Mouse (Mus musculus) cerebellum, adult 2 months (tissue): ENCODE results near the gene Noct. TPM values are rescaled to one million over a fixed set of nuclear protein-coding genes. Genes with fewer than 3 reads are reported as not detected.

Experiments
- DNase-seq, 2 experiments: peaks; one replicate each; pipeline ENCODE4 v3.0.0; 2021
- H3K27ac ChIP-seq: fragments of 200-500 bp; 2 replicates; pipeline ENCODE4 v1.5.1; 2012; ENCODE audit warnings: low read length, control low read depth, inconsistent platforms; ENCODE audit not compliant: insufficient read depth
- H3K27me3 ChIP-seq: fragments of 200-500 bp; 2 replicates; pipeline ENCODE4 v1.6.1; 2012; ENCODE audit warnings: inconsistent platforms, mild to moderate bottlenecking, low read length, moderate library complexity; ENCODE audit not compliant: control insufficient read depth, insufficient read depth
- H3K4me1 ChIP-seq: fragments of 200-500 bp; 2 replicates; pipeline ENCODE4 v1.6.1; 2011; ENCODE audit warnings: low read length; ENCODE audit not compliant: control insufficient read depth, insufficient read depth
- H3K4me3 ChIP-seq: fragments of 200-500 bp; replicated peaks from 2 replicates; pipeline ENCODE3; 2011; ENCODE audit warnings: mild to moderate bottlenecking, low read depth, low read length, control low read depth; ENCODE audit not compliant: insufficient read depth
- CTCF ChIP-seq: fragments of 200-500 bp; IDR thresholded peaks from 2 replicates; pipeline ENCODE4 v1.5.1; 2011; ENCODE audit warnings: low read depth, mild to moderate bottlenecking, control low read depth, low read length, moderate library complexity, borderline replicate concordance; ENCODE audit not compliant: insufficient read depth
- POLR2A ChIP-seq: fragments of 200-500 bp; IDR thresholded peaks from 2 replicates; pipeline ENCODE4 v1.6.1; 2011; ENCODE audit warnings: low read length, control low read depth, borderline replicate concordance; ENCODE audit not compliant: insufficient read depth
- WGBS: fragments of 180-500 bp; shearing (Covaris S2); methylation state at CpG from one replicate; pipeline ENCODE4 v1.1.7; 2018; 5-methylcytosine and 5-hydroxymethylcytosine counted together
- polyA plus RNA-seq: library from polyadenylated mRNA; depleted of rRNA; stranded (reverse); fragments of >200 nt; gene quantifications from 2 replicates; pipeline ENCODE4 v1.2.3, GENCODE M21; 2012; rRNA removed

Gene Noct
- polyA plus RNA-seq, 1 experiment, result 27.8 TPM

DNA sequence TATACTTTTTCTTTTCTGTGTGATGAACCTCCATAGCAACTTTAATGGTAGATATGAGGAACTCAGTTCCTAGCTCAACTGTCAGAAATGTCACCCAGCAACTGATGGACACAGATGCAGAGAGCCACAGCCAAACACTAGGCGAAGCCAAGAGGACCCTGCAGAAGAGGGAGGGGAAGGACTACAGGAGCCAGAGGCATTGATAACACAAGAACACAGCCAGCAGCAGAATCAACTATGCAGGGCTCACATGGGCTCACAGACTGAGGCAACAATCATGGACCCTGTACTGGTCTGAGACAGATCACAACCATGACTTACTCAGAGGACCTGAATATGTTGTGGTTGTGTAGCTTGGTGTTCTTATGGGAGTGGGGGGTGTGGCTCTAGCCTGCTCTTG is 60.1 kb downstream of the Noct start:
- DNase-seq, result no peak
- Histone ChIP-seq H3K4me3 (no peak overlapping the region), H3K27ac (no peak overlapping the region), H3K4me1 (no peaks in the 10 kb centered on the region), H3K27me3 (no peaks in the 10 kb centered on the region)
- WGBS, result 16% methylated on average over 1 of the region's 1 CpGs
- TF ChIP-seq POLR2A, result no peak
- no peak for TF ChIP-seq CTCF

DNA sequence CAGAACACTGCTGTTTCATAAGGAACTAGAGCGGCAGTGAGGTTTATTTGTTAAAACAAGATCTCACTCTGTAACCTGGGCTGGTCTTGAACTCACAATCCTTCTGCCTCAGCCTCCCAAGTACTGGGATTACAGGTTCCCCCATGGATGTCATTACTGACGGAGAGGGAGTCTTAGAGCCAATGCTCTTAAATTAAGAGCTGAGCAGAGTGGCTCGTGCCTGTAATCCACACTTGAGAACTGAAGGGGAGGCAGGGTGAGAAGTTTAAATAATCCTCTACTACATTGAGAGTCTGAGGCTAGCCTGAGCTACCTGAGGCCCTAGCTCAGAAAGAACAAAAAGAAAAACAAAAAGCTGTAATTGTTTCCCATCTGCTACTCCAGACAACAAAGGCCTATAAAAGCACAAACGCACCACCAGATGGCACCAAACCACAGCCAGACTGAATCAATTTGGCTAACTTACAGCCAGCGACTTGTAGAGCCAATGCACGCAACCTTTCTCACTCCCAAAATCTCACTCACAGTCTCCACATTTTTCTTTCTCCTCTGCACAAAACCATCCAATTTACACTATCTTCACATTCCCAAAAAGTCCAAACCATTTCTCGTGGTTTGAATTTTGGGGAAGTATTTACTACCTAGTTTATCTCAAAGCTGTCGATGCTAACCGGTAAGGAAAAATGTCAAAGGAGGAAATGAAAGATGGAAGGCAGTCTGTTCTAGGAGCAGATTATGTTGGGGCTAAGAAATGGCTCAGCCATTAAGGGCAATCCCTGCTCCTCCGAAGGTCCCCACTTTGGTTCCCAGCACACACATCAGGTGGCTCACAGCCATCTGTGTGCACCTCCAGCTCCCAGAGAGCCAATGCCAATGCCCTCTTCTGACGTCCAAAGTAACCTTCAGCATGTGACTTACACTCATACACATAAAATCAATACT is 64.9 kb downstream of the Noct start:
- TF ChIP-seq CTCF (peak; percentile 85), POLR2A (no peak)
- 47% methylated on average over 11 of the region's 11 CpGs for WGBS
- Histone ChIP-seq H3K27me3 (no peaks in the 10 kb centered on the region), H3K4me3 (no peak overlapping the region), H3K4me1 (no peaks in the 10 kb centered on the region), H3K27ac (no peak overlapping the region)
- peak; percentile 80 to 85 for DNase-seq

DNA sequence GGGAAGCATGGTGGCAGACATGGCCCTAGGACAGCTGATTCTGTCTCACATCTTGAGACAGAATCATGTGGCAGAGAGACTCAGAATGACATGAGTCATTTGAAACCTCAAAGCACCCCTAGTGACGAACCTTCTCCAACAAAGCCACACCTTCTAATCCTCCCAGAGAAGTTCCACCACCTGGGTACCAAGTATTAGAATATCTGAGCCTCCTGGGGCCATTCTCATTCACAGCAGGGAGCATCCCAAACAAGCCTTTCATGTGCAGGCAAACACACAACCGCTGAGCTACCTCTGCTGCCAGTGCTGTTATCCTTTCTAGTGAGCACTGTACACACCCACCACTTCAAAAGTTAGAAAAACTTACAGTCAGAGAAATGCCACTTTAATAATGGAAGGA is 70.0 kb downstream of the Noct start:
- DNase-seq, result no peak
- 52% methylated on average over 2 of the region's 2 CpGs for WGBS
- no peak for TF ChIP-seq POLR2A
- TF ChIP-seq CTCF, result no peak
- Histone ChIP-seq H3K27ac (no peak overlapping the region), H3K4me1 (no peaks in the 10 kb centered on the region), H3K4me3 (no peak overlapping the region), H3K27me3 (no peaks in the 10 kb centered on the region)

- Histone ChIP-seq H3K4me1 (no peaks in the 10 kb centered on the region), H3K4me3 (no peak overlapping the region), H3K27ac (no peak overlapping the region), H3K27me3 (no peaks in the 10 kb centered on the region)
- DNase-seq, result no peak
- 29% methylated on average over 2 of the region's 2 CpGs for WGBS
- TF ChIP-seq POLR2A (no peak), CTCF (no peak)
These were observed 71.0 kb downstream of the Noct start for GRCm38 (mm10) chr3:51295225-51295624.

- no peaks in the 10 kb centered on the region for H3K27me3 ChIP-seq
- no peak for DNase-seq
- H3K27ac ChIP-seq, result no peak overlapping the region
- TF ChIP-seq CTCF (no peak), POLR2A (no peak)
- WGBS, result 50% methylated on average over 1 of the region's 1 CpGs
- H3K4me3 ChIP-seq, result no peak overlapping the region
- H3K4me1 ChIP-seq, result no peaks in the 10 kb centered on the region
These were observed 72.5 kb downstream of the Noct start for GRCm38 (mm10) chr3:51296790-51297189.

Other genes starting within 250 kb of the Noct start
- 38.8 and 39.1 TPM in 2 replicates for gene Elf2, start 116.2 kb downstream of the Noct start, polyA plus RNA-seq
- 1.6 and 2.0 TPM in 2 replicates for gene Mgarp, start 172.3 kb downstream of the Noct start, polyA plus RNA-seq
- 538 and 547 TPM in 2 replicates for gene Ndufc1, start 184.5 kb downstream of the Noct start, polyA plus RNA-seq
- gene Naa15, start 190.7 kb downstream of the Noct start, polyA plus RNA-seq, result 22.6 and 22.9 TPM in 2 replicates